Mouse (Mus musculus): ENCODE data around the gene Basp1. TPM values are rescaled to one million over a fixed set of nuclear protein-coding genes. Genes with fewer than 3 reads are reported as not detected.

Basp1 gene
- total RNA-seq, 4 experiments from 2014 or later = 3.1 to 4.9 (median 3.6) TPM

- no peak for DNase-seq
These were observed 52.7 kb downstream of the Basp1 start for GRCm38 (mm10) chr15:25360825-25361224.

- DNase-seq = no peak
These were observed 54.9 kb downstream of the Basp1 start for GRCm38 (mm10) chr15:25358680-25359097.

GRCm38 (mm10) chr15:25355339-25355738 is 58.2 kb downstream of the Basp1 start:
- no peak for DNase-seq

- no peak for DNase-seq
These were observed 58.8 kb downstream of the Basp1 start for GRCm38 (mm10) chr15:25354738-25355137.

- DNase-seq = no peak
These were observed 60.1 kb downstream of the Basp1 start for GRCm38 (mm10) chr15:25353498-25353897.

- no peak for DNase-seq
These were observed 70.3 kb downstream of the Basp1 start for GRCm38 (mm10) chr15:25343263-25343662.

- DNase-seq = no peak
These were observed 78.3 kb downstream of the Basp1 start for GRCm38 (mm10) chr15:25335277-25335676.

- DNase-seq = no peak
These were observed 81.6 kb downstream of the Basp1 start for GRCm38 (mm10) chr15:25331877-25332445.

- no peak for DNase-seq
These were observed 82.6 kb downstream of the Basp1 start for GRCm38 (mm10) chr15:25330946-25331345.

- DNase-seq = no peak
These were observed 91.0 kb downstream of the Basp1 start for GRCm38 (mm10) chr15:25322601-25323000.

GRCm38 (mm10) chr15:25322111-25322510 is 91.5 kb downstream of the Basp1 start:
- DNase-seq = no peak

- no peak for DNase-seq
These were observed 91.9 kb downstream of the Basp1 start for GRCm38 (mm10) chr15:25321636-25322035.

- no peak for DNase-seq
These were observed 99.1 kb downstream of the Basp1 start for GRCm38 (mm10) chr15:25314471-25314870.

Other genes with a start within 250 kb of the Basp1 start
- 10 to 100 TPM; 59.0 to 68.5 (median 62.0) TPM for gene Myo10, start 208.8 kb upstream of the Basp1 start, total RNA-seq (2022)